In the genomic region with DNA sequence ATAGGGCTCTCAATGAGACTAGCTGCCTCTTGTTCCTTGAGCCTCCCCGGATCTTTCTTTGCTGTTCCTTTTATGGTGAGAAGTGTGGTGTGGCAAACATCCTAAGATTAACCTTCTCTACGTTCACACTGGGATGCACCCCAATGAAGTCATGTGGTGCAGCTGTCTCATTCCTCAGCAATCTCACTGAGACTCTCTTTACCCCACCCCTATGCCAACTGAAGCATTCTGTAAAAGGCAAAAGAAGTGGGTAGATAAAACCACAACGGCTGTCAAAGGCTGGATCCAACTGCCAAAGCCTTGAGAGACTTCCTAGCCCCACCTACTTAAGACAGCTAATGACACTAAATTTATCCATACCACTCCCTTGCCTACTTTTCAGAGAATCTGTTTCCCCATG, we compare ENCODE assay signal across 17 mouse cellular contexts. TPM values are rescaled to one million over a fixed set of nuclear protein-coding genes. Genes with fewer than 3 reads are reported as not detected.
DNase-seq lines count a peak whose midpoint lies in the region; ATAC-seq and TF ChIP-seq lines count a peak whose summit lies in the region.
"Had no signal": no experiment of that assay in that cellular context is flagged by ENCODE, and none has a peak within 500 bp of the region (broad histone marks: within the 10 kb centered on the region; RNA-seq: fewer than 3 reads in every experiment).

No protein-coding gene starts in this region.

- H3K27me3 ChIP-seq in liver, embryonic 12.5 days (replicated peaks) = no peaks in the 10 kb centered on the region
- H3K27me3 ChIP-seq: embryonic facial prominence, embryonic 15.5 days; forebrain, embryonic 15.5 days; hindbrain, embryonic 15.5 days; lung, embryonic 15.5 days had no signal

- peak; percentile 66 for DNase-seq in 416B (ENCODE audit: low read depth)
- no peak for DNase-seq in left cerebral cortex, adult 8-10 months (ENCODE audit: low spot score in 2 of 2)
- no peak for DNase-seq in spleen, adult 12 weeks (ENCODE audit: low spot score)
- no peak for DNase-seq in left cerebral cortex, postnatal 36 days (ENCODE audit: low spot score in 2 of 2)
- DNase-seq in embryo, embryonic 10 days (ENCODE audit: low spot score) = no peak
- DNase-seq: cerebellum, postnatal 10 days; kidney, adult 2 months; left cerebral cortex, postnatal 4 days had no signal

- TF ChIP-seq CTCF in bone marrow, adult 2 months (IDR thresholded peaks at IDR 0.05; ENCODE audit: control insufficient read depth, insufficient read depth, low read length) = no peak

- H3K9ac ChIP-seq in liver, embryonic 12.5 days = no peak overlapping the region
- H3K9ac ChIP-seq: embryonic facial prominence, embryonic 15.5 days; forebrain, embryonic 15.5 days; hindbrain, embryonic 15.5 days; lung, embryonic 15.5 days had no signal

- peak; percentile 87 for ATAC-seq in liver, embryonic 12.5 days
- peak; percentile 7; the same call in 1 of the 2 replicates for ATAC-seq in neutrophil, adult 5-6 weeks (ENCODE audit: extremely low read depth, insufficient number of reproducible peaks, low FRiP score, poor library complexity, severe bottlenecking)
- ATAC-seq: forebrain, embryonic 15.5 days had no signal

- no peaks in the 10 kb centered on the region for H3K9me3 ChIP-seq in liver, embryonic 12.5 days (replicated peaks)
- H3K9me3 ChIP-seq: embryonic facial prominence, embryonic 15.5 days; forebrain, embryonic 15.5 days; hindbrain, embryonic 15.5 days; lung, embryonic 15.5 days; midbrain, embryonic 10.5 days had no signal

- no peaks in the 10 kb centered on the region for H3K4me1 ChIP-seq in bone marrow, adult 2 months (ENCODE audit: control insufficient read depth, insufficient read depth, low read length)
- H3K4me1 ChIP-seq in liver, embryonic 12.5 days = peaks cover 49% of the 10 kb centered on the region

- H3K36me3 ChIP-seq in liver, embryonic 12.5 days = no peaks in the 10 kb centered on the region
- H3K36me3 ChIP-seq: embryonic facial prominence, embryonic 15.5 days; forebrain, embryonic 15.5 days; hindbrain, embryonic 15.5 days; lung, embryonic 15.5 days; midbrain, embryonic 10.5 days had no signal

- intact Hi-C loops in left cerebral cortex, postnatal 36 days (cut with DNase I) = no loop called here

- H3K4me3 ChIP-seq in bone marrow, adult 2 months (replicated peaks; ENCODE audit: control insufficient read depth, low read depth, low read length) = no peak overlapping the region
- H3K4me3 ChIP-seq in liver, embryonic 12.5 days = no peak overlapping the region
- H3K4me3 ChIP-seq: embryonic facial prominence, embryonic 15.5 days; forebrain, embryonic 15.5 days; hindbrain, embryonic 15.5 days; lung, embryonic 15.5 days; midbrain, embryonic 10.5 days had no signal

- TF ChIP-seq POLR2A in bone marrow, adult 2 months (IDR thresholded peaks at IDR 0.05; ENCODE audit: borderline replicate concordance, control insufficient read depth, low read depth, low read length) = no peak

- 0% methylated on average over 3 of the region's 3 CpGs for WGBS in bone marrow, adult 2 months
- WGBS in liver, embryonic 12.5 days (ENCODE audit: insufficient replicate concordance) = 14% methylated on average over 3 of the region's 3 CpGs

- peak overlapping the region; percentile 0; the same call in 1 of the 2 replicates for H3K4me2 ChIP-seq in liver, embryonic 12.5 days
- H3K4me2 ChIP-seq: embryonic facial prominence, embryonic 15.5 days; forebrain, embryonic 15.5 days; heart, embryonic 11.5 days; hindbrain, embryonic 15.5 days; lung, embryonic 15.5 days had no signal

- 0 out of 2 replicates have a peak overlapping the region, but pooled peaks have one; percentile 35 for H3K27ac ChIP-seq in bone marrow, adult 2 months (ENCODE audit: control insufficient read depth, insufficient read depth, low read depth, low read length, poor library complexity)
- H3K27ac ChIP-seq in liver, embryonic 12.5 days = peak overlapping the region; percentile 71
- H3K27ac ChIP-seq: embryonic facial prominence, embryonic 15.5 days; forebrain, embryonic 15.5 days; hindbrain, embryonic 15.5 days; lung, embryonic 15.5 days; midbrain, embryonic 10.5 days had no signal

RNA-seq across cellular contexts. Expression of gene Cnn3, which starts 48.4 kb away (rescaled TPM):
- 26.3 and 64.4 TPM in 2 replicates for polyA plus RNA-seq in bone marrow, adult 2 months (2011; ENCODE audit: insufficient read depth, insufficient read length, low replicate concordance, missing spikeins)
- polyA plus RNA-seq in liver, embryonic 12.5 days (2016; fragmentation: Nextera tagmentation; extraction: Ambion mirVana) = 138 and 143 TPM in 2 replicates
- total RNA-seq in neutrophil, adult 5-6 weeks (2017) = 91.2 and 97.6 TPM in 2 replicates
- total RNA-seq in left cerebral cortex, adult 8-10 months (2022) = 100 to 1,000 TPM in 1 of 4 experiments, 10 to 100 TPM in 3; 69.4 to 104 (median 78.6) TPM
- total RNA-seq in left cerebral cortex, postnatal 36 days (2021) = 10 to 100 TPM; 63.0 to 67.5 TPM

RNA-seq across cellular contexts. Expression of gene Slc44a3, which starts 57.5 kb away (rescaled TPM):
- 1.3 TPM in 1 of 2 replicates, not detected in the other for polyA plus RNA-seq in bone marrow, adult 2 months (2011; ENCODE audit: insufficient read depth, insufficient read length, low replicate concordance, missing spikeins)
- polyA plus RNA-seq in liver, embryonic 12.5 days (2016; fragmentation: Nextera tagmentation; extraction: Ambion mirVana) = 3.7 and 3.9 TPM in 2 replicates
- 0.25 TPM in 1 of 2 replicates, not detected in the other for total RNA-seq in neutrophil, adult 5-6 weeks (2017)
- total RNA-seq in left cerebral cortex, adult 8-10 months (2022) = under 1 TPM in 2 of 4 experiments, not detected in 2; 0.19 to 0.41 TPM
- not detected for total RNA-seq in left cerebral cortex, postnatal 36 days (2021)
